23 mouse cellular contexts compared by ENCODE assay signal in the genomic region with DNA sequence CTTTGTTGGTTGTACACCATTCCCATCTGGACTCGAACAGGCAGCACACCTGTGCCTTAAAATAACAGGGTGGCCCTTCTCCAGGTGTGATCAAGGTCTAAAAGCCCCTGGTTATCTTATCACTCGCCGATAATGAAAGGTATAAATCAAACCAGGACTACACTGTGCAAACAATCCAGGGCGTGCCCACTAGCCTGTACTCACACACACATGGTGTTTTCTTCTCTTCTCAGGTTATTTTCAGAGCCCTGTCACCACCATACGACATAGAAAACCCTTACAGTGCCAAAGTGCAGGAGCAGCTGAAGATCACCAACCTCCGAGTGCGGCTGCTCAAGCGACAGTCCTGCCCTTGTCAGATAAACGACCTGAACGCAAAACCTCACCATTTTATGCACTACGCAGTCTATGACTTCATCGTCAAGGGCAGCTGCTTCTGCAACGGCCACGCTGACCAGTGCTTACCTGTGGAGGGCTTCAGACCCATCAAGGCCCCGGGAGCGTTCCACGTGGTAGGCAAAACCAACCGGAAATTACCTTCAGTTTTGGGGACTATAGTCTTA. TPM values are rescaled to one million over a fixed set of nuclear protein-coding genes. Genes with fewer than 3 reads are reported as not detected.
DNase-seq lines count a peak whose midpoint lies in the region; ATAC-seq and TF ChIP-seq lines count a peak whose summit lies in the region.
"Had no signal": no experiment of that assay in that cellular context is flagged by ENCODE, and none has a peak within 500 bp of the region (broad histone marks: within the 10 kb centered on the region; RNA-seq: fewer than 3 reads in every experiment).

No protein-coding gene starts in this region.

- no peaks in the 10 kb centered on the region for H3K9me3 ChIP-seq in megakaryocyte, embryonic 14.5 days
- no peaks in the 10 kb centered on the region for H3K9me3 ChIP-seq in liver, embryonic 11.5 days (ENCODE audit: control insufficient read depth, low read length)
- no peaks in the 10 kb centered on the region for H3K9me3 ChIP-seq in hindbrain, embryonic 11.5 days (ENCODE audit: control insufficient read depth, low read length)
- no peaks in the 10 kb centered on the region for H3K9me3 ChIP-seq in midbrain, postnatal 0 days (ENCODE audit: low read length)
- H3K9me3 ChIP-seq: embryonic facial prominence, embryonic 15.5 days; heart, embryonic 13.5 days; hindbrain, embryonic 15.5 days; limb, embryonic 15.5 days; neural tube, embryonic 12.5 days had no signal

- ATAC-seq in megakaryocyte, adult 5-6 weeks (ENCODE audit: poor library complexity, severe bottlenecking), result no peak
- ATAC-seq in liver, embryonic 11.5 days (replicated peaks; ENCODE audit: low FRiP score), result peak; percentile 40; the same call in 1 of the 2 replicates
- peak; percentile 34 for ATAC-seq in megakaryocyte progenitor cell, adult 5-6 weeks (replicated peaks; ENCODE audit: poor library complexity)
- no peak for ATAC-seq in hindbrain, embryonic 11.5 days (ENCODE audit: low FRiP score)
- ATAC-seq in midbrain, postnatal 0 days (ENCODE audit: low FRiP score), result no peak
- ATAC-seq: CD4-positive, CD25-positive, alpha-beta regulatory T cell, adult 4 months; lung, postnatal 0 days; Patski had no signal

- H3K36me3 ChIP-seq in megakaryocyte, embryonic 14.5 days (replicated peaks; ENCODE audit: low read length), result no peaks in the 10 kb centered on the region
- H3K36me3 ChIP-seq in liver, embryonic 11.5 days (ENCODE audit: control insufficient read depth, insufficient read depth, low read length), result no peaks in the 10 kb centered on the region
- H3K36me3 ChIP-seq in hindbrain, embryonic 11.5 days (ENCODE audit: control insufficient read depth, insufficient read depth, low read length), result no peaks in the 10 kb centered on the region
- H3K36me3 ChIP-seq in midbrain, postnatal 0 days (ENCODE audit: insufficient read depth, low read length), result no peaks in the 10 kb centered on the region
- H3K36me3 ChIP-seq in heart, adult 2 months (ENCODE audit: control insufficient read depth, insufficient read depth, low read length), result peaks cover 8% of the 10 kb centered on the region
- H3K36me3 ChIP-seq: embryonic facial prominence, embryonic 15.5 days; hindbrain, embryonic 15.5 days had no signal

- intact Hi-C loops in heart, adult 2 months (cut with DNase I), result no loop called here

- peak overlapping the region; percentile 30; the same call in 1 of the 2 replicates for H3K9ac ChIP-seq in liver, embryonic 11.5 days (ENCODE audit: low read depth, low read length)
- H3K9ac ChIP-seq in hindbrain, embryonic 11.5 days (ENCODE audit: low read depth, low read length), result no peak overlapping the region
- H3K9ac ChIP-seq in midbrain, postnatal 0 days (replicated peaks; ENCODE audit: low read length, poor library complexity, severe bottlenecking), result no peak overlapping the region
- H3K9ac ChIP-seq in heart, adult 2 months (ENCODE audit: low read depth, low read length), result no peak overlapping the region
- H3K9ac ChIP-seq: embryonic facial prominence, embryonic 15.5 days; heart, embryonic 13.5 days; hindbrain, embryonic 15.5 days; limb, embryonic 15.5 days; neural tube, embryonic 12.5 days had no signal

- WGBS in liver, embryonic 11.5 days, result 56% methylated on average over 18 of the region's 18 CpGs
- 86% methylated on average over 18 of the region's 18 CpGs for WGBS in cerebellum, adult 2 months
- WGBS in hindbrain, embryonic 11.5 days, result 90% methylated on average over 18 of the region's 18 CpGs
- 91% methylated on average over 18 of the region's 18 CpGs for WGBS in midbrain, postnatal 0 days
- 78% methylated on average over 18 of the region's 18 CpGs for WGBS in heart, adult 2 months

- no peak for TF ChIP-seq EP300 in heart, adult 2 months (IDR thresholded peaks at IDR 0.05; ENCODE audit: insufficient read depth, low read depth, low read length)

- no peak for TF ChIP-seq CTCF in cerebellum, adult 2 months (IDR thresholded peaks at IDR 0.05; ENCODE audit: borderline replicate concordance, insufficient read depth, low read depth, low read length)
- TF ChIP-seq CTCF in midbrain, postnatal 0 days (IDR thresholded peaks at IDR 0.05), result no peak
- TF ChIP-seq CTCF in heart, adult 2 months (IDR thresholded peaks at IDR 0.05), result no peak

- H3K4me3 ChIP-seq in megakaryocyte, embryonic 14.5 days (replicated peaks), result peak overlapping the region; percentile 38
- H3K4me3 ChIP-seq in liver, embryonic 11.5 days (ENCODE audit: low read depth, low read length), result peak overlapping the region; percentile 38
- H3K4me3 ChIP-seq in cerebellum, adult 2 months (replicated peaks; ENCODE audit: insufficient read depth, low read depth, low read length), result no peak overlapping the region
- H3K4me3 ChIP-seq in hindbrain, embryonic 11.5 days (ENCODE audit: low read depth, low read length), result no peak overlapping the region
- no peak overlapping the region for H3K4me3 ChIP-seq in midbrain, postnatal 0 days (ENCODE audit: low read depth, low read length)
- no peak overlapping the region for H3K4me3 ChIP-seq in heart, adult 2 months
- H3K4me3 ChIP-seq: embryonic facial prominence, embryonic 15.5 days; heart, embryonic 13.5 days; hindbrain, embryonic 15.5 days; layer of hippocampus, adult 2 months; limb, embryonic 15.5 days; neural tube, embryonic 12.5 days had no signal

- no peaks in the 10 kb centered on the region for H3K27me3 ChIP-seq in megakaryocyte, embryonic 14.5 days (replicated peaks)
- H3K27me3 ChIP-seq in liver, embryonic 11.5 days (replicated peaks; ENCODE audit: control insufficient read depth, insufficient read depth, low read length), result no peaks in the 10 kb centered on the region
- no peaks in the 10 kb centered on the region for H3K27me3 ChIP-seq in cerebellum, adult 2 months (ENCODE audit: control insufficient read depth, insufficient read depth, low read length)
- H3K27me3 ChIP-seq in hindbrain, embryonic 11.5 days (ENCODE audit: control insufficient read depth, insufficient read depth, low read length), result no peaks in the 10 kb centered on the region
- no peaks in the 10 kb centered on the region for H3K27me3 ChIP-seq in midbrain, postnatal 0 days (ENCODE audit: insufficient read depth, low read length)
- no peaks in the 10 kb centered on the region for H3K27me3 ChIP-seq in heart, adult 2 months (ENCODE audit: control insufficient read depth, insufficient read depth, low read length)
- H3K27me3 ChIP-seq: embryonic facial prominence, embryonic 15.5 days; heart, embryonic 13.5 days; hindbrain, embryonic 15.5 days; limb, embryonic 15.5 days; neural tube, embryonic 12.5 days; Patski had no signal

- H3K27ac ChIP-seq in liver, embryonic 11.5 days (ENCODE audit: low read depth, low read length), result peak overlapping the region; percentile 60
- no peak overlapping the region for H3K27ac ChIP-seq in cerebellum, adult 2 months (ENCODE audit: insufficient read depth, low read length)
- H3K27ac ChIP-seq in hindbrain, embryonic 11.5 days (ENCODE audit: low read depth, low read length), result no peak overlapping the region
- no peak overlapping the region for H3K27ac ChIP-seq in midbrain, postnatal 0 days (ENCODE audit: low read depth, low read length)
- H3K27ac ChIP-seq in heart, adult 2 months, result no peak overlapping the region
- H3K27ac ChIP-seq: embryonic facial prominence, embryonic 15.5 days; heart, embryonic 13.5 days; hindbrain, embryonic 15.5 days; layer of hippocampus, adult 2 months; limb, embryonic 15.5 days; neural tube, embryonic 12.5 days had no signal

- no peaks in the 10 kb centered on the region for H3K79me2 ChIP-seq in heart, adult 2 months (replicated peaks; ENCODE audit: control insufficient read depth, insufficient read depth, low read length)

- peak overlapping the region; percentile 62 for H3K4me2 ChIP-seq in liver, embryonic 11.5 days
- H3K4me2 ChIP-seq in hindbrain, embryonic 11.5 days (replicated peaks; ENCODE audit: low read depth, low read length), result no peak overlapping the region
- H3K4me2 ChIP-seq in midbrain, postnatal 0 days (ENCODE audit: low read depth, low read length, poor library complexity, severe bottlenecking), result no peak overlapping the region
- H3K4me2 ChIP-seq: embryonic facial prominence, embryonic 15.5 days; heart, embryonic 13.5 days; hindbrain, embryonic 15.5 days; limb, embryonic 15.5 days; neural tube, embryonic 12.5 days had no signal

- no peak for DNase-seq in liver, embryonic 11.5 days (ENCODE audit: low spot score)
- DNase-seq in cerebellum, adult 2 months, result no peak
- DNase-seq in hindbrain, embryonic 11.5 days (ENCODE audit: low spot score), result no peak
- DNase-seq in midbrain, postnatal 0 days (ENCODE audit: low spot score), result no peak
- DNase-seq in heart, adult 2 months, result no peak
- DNase-seq: adrenal gland, adult 8-10 months; cerebellum, postnatal 25 days; embryo, embryonic 11 days; kidney, adult 2 months; kidney, postnatal 14 days; thymus, postnatal 4 days had no signal

- TF ChIP-seq POLR2A in cerebellum, adult 2 months (IDR thresholded peaks at IDR 0.05; ENCODE audit: borderline replicate concordance, insufficient read depth, low read length), result no peak
- TF ChIP-seq POLR2A in heart, adult 2 months (IDR thresholded peaks at IDR 0.05; ENCODE audit: insufficient read depth, low read depth, low read length), result no peak

- peaks cover 66% of the 10 kb centered on the region for H3K4me1 ChIP-seq in megakaryocyte, embryonic 14.5 days
- peaks cover 26% of the 10 kb centered on the region for H3K4me1 ChIP-seq in liver, embryonic 11.5 days (replicated peaks; ENCODE audit: control insufficient read depth, insufficient read depth, low read length)
- peaks cover 26% of the 10 kb centered on the region; the same call in 1 of the 2 replicates for H3K4me1 ChIP-seq in cerebellum, adult 2 months (ENCODE audit: control insufficient read depth, insufficient read depth, low read length)
- no peaks in the 10 kb centered on the region; the same call in none of the 2 replicates for H3K4me1 ChIP-seq in hindbrain, embryonic 11.5 days (replicated peaks; ENCODE audit: control insufficient read depth, insufficient read depth, low read length)
- peaks cover 2% of the 10 kb centered on the region; the same call in 1 of the 2 replicates for H3K4me1 ChIP-seq in midbrain, postnatal 0 days (ENCODE audit: insufficient read depth, low read length)
- peaks cover 9% of the 10 kb centered on the region for H3K4me1 ChIP-seq in heart, adult 2 months (ENCODE audit: control insufficient read depth, insufficient read depth, low read length)

RNA-seq across cellular contexts. Expression of a gene that starts 41.8 kb away (rescaled TPM):
- polyA plus RNA-seq in megakaryocyte, embryonic 14.5 days (2012; ENCODE audit: insufficient read depth, low replicate concordance), result 0.22 and 1.6 TPM in 2 replicates
- 0.66 and 0.76 TPM in 2 replicates for total RNA-seq in megakaryocyte, adult 5-6 weeks (2015)
- total RNA-seq in megakaryocyte, adult 5-6 weeks (2017), result 0.18 and 0.57 TPM in 2 replicates
- polyA plus RNA-seq in liver, embryonic 11.5 days (2014; fragmentation: Nextera tagmentation; extraction: Ambion mirVana), result 0.56 and 0.60 TPM in 2 replicates
- 1.2 TPM in 2 replicates for total RNA-seq in megakaryocyte progenitor cell, adult 5-6 weeks (2015)
- 0.74 and 1.1 TPM in 2 replicates for total RNA-seq in megakaryocyte progenitor cell, adult 5-6 weeks (2017)
- 14.6 and 17.3 TPM in 2 replicates for polyA plus RNA-seq in cerebellum, adult 2 months (2012; rRNA removed)
- polyA plus RNA-seq in hindbrain, embryonic 11.5 days (2014; fragmentation: Nextera tagmentation; extraction: Ambion mirVana), result 2.3 and 4.3 TPM in 2 replicates
- 4.6 and 5.2 TPM in 2 replicates for total RNA-seq in midbrain, postnatal 0 days (2014; rRNA removed)
- polyA plus RNA-seq in midbrain, postnatal 0 days (2015; fragmentation: Nextera tagmentation; extraction: Ambion mirVana), result 0.50 and 0.64 TPM in 2 replicates
- total RNA-seq in heart, adult 2 months (2021), result 10 to 100 TPM; 14.0 to 14.9 TPM
- 7.4 and 11.5 TPM in 2 replicates for polyA plus RNA-seq in heart, adult 2 months (2012; rRNA removed)

Comparison
In these comparisons a context has a peak if more than half of its experiments do, and no peak if none do; other contexts are left out.
1. H3K4me3 ChIP-seq: peak in megakaryocyte, embryonic 14.5 days (single experiment) and liver, embryonic 11.5 days (single experiment); none in cerebellum, adult 2 months (single experiment), hindbrain, embryonic 11.5 days (single experiment), midbrain, postnatal 0 days (single experiment) and heart, adult 2 months (single experiment).
2. ATAC-seq: peak in liver, embryonic 11.5 days (single experiment) and megakaryocyte progenitor cell, adult 5-6 weeks (single experiment); none in megakaryocyte, adult 5-6 weeks (single experiment), hindbrain, embryonic 11.5 days (single experiment) and midbrain, postnatal 0 days (single experiment).